Mouse (Mus musculus) urinary bladder, adult 18-20 months (tissue): ENCODE measurements at regions not wholly inside any gene's neighbourhood (a gene's known extent, or its start where the extent isn't known, plus 50 kb on each side); places are given as distances from the start of the nearest gene placed in this dataset.

Experiments
- DNase-seq, 2 experiments: peaks; one replicate each; pipeline ENCODE4 v3.0.0; 2022; ENCODE audit warnings: low spot score in 2 of 2, mixed read lengths in 2 of 2

DNA sequence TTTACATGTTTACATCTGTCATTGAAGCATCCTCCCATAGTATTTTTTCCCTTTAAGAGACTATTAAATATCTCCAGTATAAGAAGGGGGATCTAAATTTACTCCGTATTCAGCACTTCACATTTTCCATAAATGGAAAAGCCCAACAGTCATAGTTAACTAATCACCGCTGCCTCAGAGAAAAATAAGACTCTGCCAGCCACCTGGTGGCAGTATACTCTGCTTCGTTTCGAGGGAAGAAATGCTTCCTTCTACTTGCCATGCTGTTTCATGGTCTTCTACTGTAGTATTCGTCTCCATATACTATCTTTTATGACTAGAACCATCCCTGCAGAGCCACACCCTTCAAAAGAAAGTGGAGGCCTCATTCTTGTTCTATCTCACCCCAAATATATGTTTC lies 52.0 kb upstream of the Tro start:
- peak in 1 of 2 experiments; percentile 0 for DNase-seq
